Mouse (Mus musculus) liver, adult 2 months (tissue): ENCODE measurements around the gene Nid2.

Experiments used
- CTCF ChIP-seq: fragments of 200-500 bp; IDR thresholded peaks from 2 replicates; pipeline ENCODE4 v1.5.1; 2011; ENCODE audit warnings: low read depth, low read length, control low read depth
- POLR2A ChIP-seq: fragments of 200-500 bp; IDR thresholded peaks from 2 replicates; pipeline ENCODE4 v1.6.1; 2011; ENCODE audit warnings: low read length, control low read depth; ENCODE audit not compliant: insufficient read depth; ENCODE audit errors: extremely low read depth

- TF ChIP-seq CTCF (no peak), POLR2A (no peak)
These were observed 10.8 kb upstream of the Nid2 start for GRCm38 (mm10) chr14:19740147-19740738.
